Mouse (Mus musculus) forebrain, embryonic 11.5 days (tissue): ENCODE measurements around the gene Decr2. TPM values are rescaled to one million over a fixed set of nuclear protein-coding genes. Genes with fewer than 3 reads are reported as not detected.
"Not testable (repeated sequence)": the region's sequence is repeated elsewhere in the genome, so short reads cannot be mapped to it uniquely, and the experiment has no call there.

Experiments
- ATAC-seq: fragments of 200-750 bp; cut with Nextera tagmentation; replicated peaks from 2 replicates; pipeline ENCODE4 v1.8.0; 2017; ENCODE audit warnings: moderate TSS enrichment; ENCODE audit not compliant: low FRiP score
- DNase-seq: peaks from one replicate; pipeline ENCODE4 v3.0.0-alpha.2; 2017; ENCODE audit warnings: low spot score
- H3K27ac ChIP-seq: fragments of 300-500 bp; sonication (generic); 2 replicates; pipeline ENCODE4 v1.5.1; 2014; ENCODE audit warnings: low read depth, low read length
- H3K27me3 ChIP-seq: fragments of 300-500 bp; sonication (generic); 2 replicates; pipeline ENCODE4 v1.6.1; 2014; ENCODE audit warnings: mild to moderate bottlenecking, low read length, mixed read lengths; ENCODE audit not compliant: control insufficient read depth, insufficient read depth
- H3K36me3 ChIP-seq: fragments of 300-500 bp; sonication (generic); 2 replicates; pipeline ENCODE4 v1.6.1; 2014; ENCODE audit warnings: mild to moderate bottlenecking, low read length, moderate library complexity, mixed read lengths; ENCODE audit not compliant: control insufficient read depth, insufficient read depth
- H3K4me1 ChIP-seq: fragments of 300-500 bp; sonication (generic); replicated peaks from 2 replicates; pipeline ENCODE4 v1.6.1; 2014; ENCODE audit warnings: low read length, mixed read lengths; ENCODE audit not compliant: control insufficient read depth, insufficient read depth
- H3K4me2 ChIP-seq: fragments of 300-500 bp; sonication (generic); 2 replicates; pipeline ENCODE4 v1.6.1; 2014; ENCODE audit warnings: low read depth, mild to moderate bottlenecking, low read length, moderate library complexity, mixed read lengths; ENCODE audit not compliant: severe bottlenecking
- H3K4me3 ChIP-seq: fragments of 300-500 bp; sonication (generic); 2 replicates; pipeline ENCODE4 v1.5.1; 2014; ENCODE audit warnings: low read depth, low read length
- H3K9ac ChIP-seq: fragments of 300-500 bp; sonication (generic); 2 replicates; pipeline ENCODE4 v1.6.1; 2014; ENCODE audit warnings: low read length
- H3K9me3 ChIP-seq: fragments of 300-500 bp; sonication (generic); 2 replicates; pipeline ENCODE4 v1.6.1; 2016; ENCODE audit warnings: low read length, mixed read lengths; ENCODE audit not compliant: control insufficient read depth
- WGBS: fragments of 180-500 bp; shearing (Covaris S2); extraction: QIAGEN DNeasy Blood & Tissue Kit; methylation state at CpG from one replicate; pipeline ENCODE4 v1.1.7; 2014; 5-methylcytosine and 5-hydroxymethylcytosine counted together
- polyA plus RNA-seq: library from polyadenylated mRNA; unstranded; fragments of >200 nt; fragmentation: Nextera tagmentation; extraction: Ambion mirVana; gene quantifications from 2 replicates; pipeline ENCODE4 v1.2.1, GENCODE M21; 2014

Decr2 gene
- polyA plus RNA-seq, 1 experiment from 2014 or later: 24.6 TPM

GRCm38 (mm10) chr17:26045285-26045684 is 44.9 kb downstream of the Decr2 start:
- H3K4me1 ChIP-seq: no peaks in the 10 kb centered on the region
- no peaks in the 10 kb centered on the region for H3K9me3 ChIP-seq
- H3K4me2 ChIP-seq: no peak overlapping the region
- no peak overlapping the region for H3K4me3 ChIP-seq
- H3K9ac ChIP-seq: no peak overlapping the region
- no peak overlapping the region for H3K27ac ChIP-seq
- DNase-seq: no peak
- no peaks in the 10 kb centered on the region for H3K36me3 ChIP-seq
- H3K27me3 ChIP-seq: no peaks in the 10 kb centered on the region
- ATAC-seq: no peak
- WGBS: 81% methylated on average over 4 of the region's 4 CpGs

- Histone ChIP-seq H3K4me3 (no peak overlapping the region), H3K27me3 (no peaks in the 10 kb centered on the region), H3K9ac (0 out of 2 replicates have a peak overlapping the region, but pooled peaks have one; percentile 32), H3K4me2 (no peak overlapping the region), H3K9me3 (no peaks in the 10 kb centered on the region), H3K36me3 (no peaks in the 10 kb centered on the region), H3K4me1 (no peaks in the 10 kb centered on the region), H3K27ac (0 out of 2 replicates have a peak overlapping the region, but pooled peaks have one; percentile 20)
- 72% methylated on average over 5 of the region's 5 CpGs for WGBS
- DNase-seq: no peak
- no peak for ATAC-seq
These were observed 46.9 kb downstream of the Decr2 start for GRCm38 (mm10) chr17:26043249-26043636.

- H3K27me3 ChIP-seq: no peaks in the 10 kb centered on the region
- 0 out of 2 replicates have a peak overlapping the region, but pooled peaks have one; percentile 20 for H3K27ac ChIP-seq
- no peak overlapping the region for H3K4me2 ChIP-seq
- no peak overlapping the region for H3K4me3 ChIP-seq
- no peaks in the 10 kb centered on the region for H3K9me3 ChIP-seq
- DNase-seq (no peak), ATAC-seq (no peak)
- H3K36me3 ChIP-seq: no peaks in the 10 kb centered on the region
- no peaks in the 10 kb centered on the region for H3K4me1 ChIP-seq
- 74% methylated on average over 13 of the region's 13 CpGs for WGBS
- H3K9ac ChIP-seq: 0 out of 2 replicates have a peak overlapping the region, but pooled peaks have one; percentile 32
These were observed 47.4 kb downstream of the Decr2 start for GRCm38 (mm10) chr17:26042599-26043248.

- Histone ChIP-seq H3K27ac (no peak overlapping the region), H3K4me1 (no peaks in the 10 kb centered on the region), H3K36me3 (no peaks in the 10 kb centered on the region), H3K4me2 (no peak overlapping the region), H3K27me3 (no peaks in the 10 kb centered on the region), H3K4me3 (no peak overlapping the region), H3K9me3 (no peaks in the 10 kb centered on the region), H3K9ac (no peak overlapping the region)
- 58% methylated on average over 9 of the region's 9 CpGs for WGBS
- ATAC-seq (0 out of 2 replicates have a peak, but pooled peaks have one; percentile 24), DNase-seq (peak; percentile 69)
These were observed 48.9 kb downstream of the Decr2 start for GRCm38 (mm10) chr17:26041111-26041802.

- H3K4me1 ChIP-seq, H3K27me3 ChIP-seq, H3K9me3 ChIP-seq, H3K36me3 ChIP-seq, ATAC-seq, DNase-seq, H3K27ac ChIP-seq, H3K4me2 ChIP-seq, H3K9ac ChIP-seq, H3K4me3 ChIP-seq: not testable (repeated sequence)
- WGBS: 86% methylated on average over 8 of the region's 8 CpGs
These were observed 49.4 kb downstream of the Decr2 start for GRCm38 (mm10) chr17:26040711-26041110.

- no peak overlapping the region for H3K4me2 ChIP-seq
- H3K4me1 ChIP-seq: no peaks in the 10 kb centered on the region
- no peaks in the 10 kb centered on the region; the same call in 1 of the 2 replicates for H3K36me3 ChIP-seq
- no peaks in the 10 kb centered on the region for H3K27me3 ChIP-seq
- no peak overlapping the region for H3K4me3 ChIP-seq
- H3K9me3 ChIP-seq: no peaks in the 10 kb centered on the region
- no peak overlapping the region for H3K27ac ChIP-seq
- DNase-seq (no peak), ATAC-seq (no peak)
- H3K9ac ChIP-seq: no peak overlapping the region
- WGBS: 87% methylated on average over 6 of the region's 6 CpGs
These were observed 58.1 kb downstream of the Decr2 start for GRCm38 (mm10) chr17:26032037-26032436.

- Histone ChIP-seq H3K9me3 (no peaks in the 10 kb centered on the region), H3K4me2 (no peak overlapping the region), H3K27ac (no peak overlapping the region), H3K4me3 (no peak overlapping the region), H3K9ac (no peak overlapping the region), H3K4me1 (no peaks in the 10 kb centered on the region), H3K27me3 (no peaks in the 10 kb centered on the region), H3K36me3 (no peaks in the 10 kb centered on the region; the same call in 1 of the 2 replicates)
- ATAC-seq (no peak), DNase-seq (no peak)
- WGBS: 97% methylated on average over 5 of the region's 5 CpGs
These were observed 58.6 kb downstream of the Decr2 start for GRCm38 (mm10) chr17:26031583-26031982.
